28 mouse cellular contexts compared by ENCODE assay signal in genomic region chr11:40879589-40879988, GRCm38 (mm10).
DNase-seq lines count a peak whose midpoint lies in the region; ATAC-seq and TF ChIP-seq lines count a peak whose summit lies in the region.
"Had no signal": no experiment of that assay in that cellular context is flagged by ENCODE, and none has a peak within 500 bp of the region (broad histone marks: within the 10 kb centered on the region; RNA-seq: fewer than 3 reads in every experiment).

No protein-coding gene starts in this region.

- H3K4me3 ChIP-seq in forebrain, postnatal 0 days (ENCODE audit: low read depth, low read length) = no peak overlapping the region
- no peak overlapping the region for H3K4me3 ChIP-seq in forebrain, embryonic 13.5 days
- H3K4me3 ChIP-seq: embryonic facial prominence, embryonic 13.5 days; embryonic facial prominence, embryonic 15.5 days; erythroblast, embryonic 14.5 days; forebrain, embryonic 10.5 days; forebrain, embryonic 12.5 days; forebrain, embryonic 15.5 days had no signal

- H3K9me3 ChIP-seq in forebrain, postnatal 0 days (ENCODE audit: low read length) = no peaks in the 10 kb centered on the region
- no peaks in the 10 kb centered on the region for H3K9me3 ChIP-seq in forebrain, embryonic 13.5 days (replicated peaks)
- H3K9me3 ChIP-seq: embryonic facial prominence, embryonic 13.5 days; embryonic facial prominence, embryonic 15.5 days; forebrain, embryonic 10.5 days; forebrain, embryonic 12.5 days; forebrain, embryonic 15.5 days; G1E had no signal

- no peaks in the 10 kb centered on the region for H3K36me3 ChIP-seq in forebrain, postnatal 0 days (ENCODE audit: insufficient read depth)
- no peaks in the 10 kb centered on the region for H3K36me3 ChIP-seq in forebrain, embryonic 13.5 days (ENCODE audit: poor library complexity, severe bottlenecking)
- H3K36me3 ChIP-seq: embryonic facial prominence, embryonic 13.5 days; embryonic facial prominence, embryonic 15.5 days; forebrain, embryonic 10.5 days; forebrain, embryonic 12.5 days; forebrain, embryonic 15.5 days; G1E had no signal

- no peaks in the 10 kb centered on the region for H3K4me1 ChIP-seq in forebrain, postnatal 0 days (ENCODE audit: insufficient read depth)
- H3K4me1 ChIP-seq in forebrain, embryonic 13.5 days = no peaks in the 10 kb centered on the region
- H3K4me1 ChIP-seq: embryonic facial prominence, embryonic 13.5 days; embryonic facial prominence, embryonic 15.5 days; forebrain, embryonic 10.5 days; forebrain, embryonic 12.5 days; forebrain, embryonic 15.5 days had no signal

- peak; percentile 48 for ATAC-seq in forebrain, postnatal 0 days
- no peak for ATAC-seq in forebrain, embryonic 13.5 days
- ATAC-seq: activated CD4-positive, CD25-positive, alpha-beta regulatory T cell, adult 4 months; CD4-positive, CD25-positive, alpha-beta regulatory T cell, adult 4 months; forebrain, embryonic 15.5 days; Patski had no signal

- no peak overlapping the region for H3K9ac ChIP-seq in forebrain, postnatal 0 days
- H3K9ac ChIP-seq in forebrain, embryonic 13.5 days = no peak overlapping the region
- H3K9ac ChIP-seq: embryonic facial prominence, embryonic 13.5 days; embryonic facial prominence, embryonic 15.5 days; forebrain, embryonic 12.5 days; forebrain, embryonic 15.5 days had no signal

- no peak overlapping the region for H3K27ac ChIP-seq in forebrain, postnatal 0 days (ENCODE audit: low read depth, low read length)
- H3K27ac ChIP-seq in forebrain, embryonic 13.5 days = no peak overlapping the region
- H3K27ac ChIP-seq: embryonic facial prominence, embryonic 13.5 days; embryonic facial prominence, embryonic 15.5 days; forebrain, embryonic 10.5 days; forebrain, embryonic 12.5 days; forebrain, embryonic 15.5 days had no signal

- H3K27me3 ChIP-seq in forebrain, postnatal 0 days (ENCODE audit: insufficient read depth, low read length) = no peaks in the 10 kb centered on the region
- H3K27me3 ChIP-seq in forebrain, embryonic 13.5 days = no peaks in the 10 kb centered on the region
- H3K27me3 ChIP-seq: CH12.LX; embryonic facial prominence, embryonic 13.5 days; embryonic facial prominence, embryonic 15.5 days; forebrain, embryonic 12.5 days; forebrain, embryonic 15.5 days had no signal

- no peak overlapping the region for H3K4me2 ChIP-seq in forebrain, postnatal 0 days (ENCODE audit: low read depth)
- H3K4me2 ChIP-seq in forebrain, embryonic 13.5 days = no peak overlapping the region
- H3K4me2 ChIP-seq: embryonic facial prominence, embryonic 13.5 days; embryonic facial prominence, embryonic 15.5 days; forebrain, embryonic 12.5 days; forebrain, embryonic 15.5 days had no signal

- no peak for TF ChIP-seq CTCF in forebrain, postnatal 0 days (IDR thresholded peaks at IDR 0.05; ENCODE audit: low read depth)

- WGBS in forebrain, postnatal 0 days = 70% methylated on average over 5 of the region's 5 CpGs
- WGBS in forebrain, embryonic 13.5 days = 92% methylated on average over 5 of the region's 5 CpGs

- DNase-seq in forebrain, postnatal 0 days = peak; percentile 29
- peak; percentile 10 to 54 for DNase-seq in layer of hippocampus, adult 18-20 months (ENCODE audit: low spot score in 2 of 2)
- DNase-seq in layer of hippocampus, postnatal 36 days = no peak
- peak; percentile 48 for DNase-seq in layer of hippocampus, adult 9-11 months
- DNase-seq in layer of hippocampus, postnatal 25 days (ENCODE audit: extremely low spot score in 1 of 2, low spot score in 1 of 2) = no peak
- DNase-seq: adrenal gland, adult 8-10 months; adrenal gland, postnatal 14 days; adrenal gland, postnatal 36 days; B cell, adult 2 months; cerebellum, adult 11 months; cerebellum, adult 18-20 months; cerebellum, adult 8-10 months; cerebellum, adult 9-11 months; cerebellum, postnatal 14 days; cerebellum, postnatal 36 days; embryo, embryonic 11 days had no signal

Comparison
In these comparisons a context has a peak if more than half of its experiments do, and no peak if none do; other contexts are left out.
1. DNase-seq: peak in forebrain, postnatal 0 days (single experiment), layer of hippocampus, adult 18-20 months (2 of 2) and layer of hippocampus, adult 9-11 months (single experiment); none in layer of hippocampus, postnatal 36 days (0 of 2) and layer of hippocampus, postnatal 25 days (0 of 2).